Mouse (Mus musculus) ES-E14 (cell line): ENCODE measurements at regions not wholly inside any gene's neighbourhood (a gene's known extent, or its start where the extent isn't known, plus 50 kb on each side); places are given as distances from the start of the nearest gene placed in this dataset.

ENCODE experiments used
- CHD2 ChIP-seq: IDR thresholded peaks from 2 replicates; pipeline ENCODE4 v1.6.1; 2014; ENCODE audit warnings: mild to moderate bottlenecking, low read depth, low read length, inconsistent platforms
- MAFK ChIP-seq: IDR thresholded peaks from 2 replicates; pipeline ENCODE4 v1.6.1; 2014; ENCODE audit warnings: mild to moderate bottlenecking, low read depth, low read length, inconsistent platforms; ENCODE audit not compliant: insufficient read depth

DNA sequence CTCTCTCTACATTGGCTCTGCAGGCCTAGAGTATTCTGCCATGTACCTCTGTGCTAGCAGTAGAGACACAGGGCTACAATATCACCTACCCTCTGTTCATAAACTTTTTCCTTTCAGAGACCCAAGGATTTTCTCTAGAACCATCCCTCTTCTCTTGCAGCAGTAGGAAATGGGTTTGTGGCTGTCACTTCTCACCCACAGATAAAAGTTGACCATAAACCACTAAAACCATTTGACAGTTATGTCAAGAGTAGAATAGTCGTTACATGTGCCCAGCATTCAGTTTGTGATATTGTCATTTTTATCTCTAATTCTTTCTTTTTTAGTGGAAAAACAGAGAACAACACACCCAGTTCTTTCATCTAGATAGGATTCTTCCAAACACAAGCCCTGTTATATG, 128.2 kb upstream of the 2210010C04Rik start:
- TF ChIP-seq MAFK (no peak), CHD2 (no peak)
